Mouse (Mus musculus) hindbrain, embryonic 16.5 days (tissue): Measurements from ENCODE around the gene Gm6309. TPM values are rescaled to one million over a fixed set of nuclear protein-coding genes. Genes with fewer than 3 reads are reported as not detected.

Experiments used
- polyA plus RNA-seq: library from polyadenylated mRNA; unstranded; fragments of >200 nt; fragmentation: Nextera tagmentation; extraction: Ambion mirVana; gene quantifications from 2 replicates; pipeline ENCODE4 v1.2.1, GENCODE M21; 2015

Gm6309 gene
- polyA plus RNA-seq, 1 experiment from 2014 or later = not detected

Other genes with a start within 250 kb of the Gm6309 start
- gene Cyp3a25, start 161.1 kb downstream of the Gm6309 start, polyA plus RNA-seq = not detected in 2 replicates
- not detected in 2 replicates for gene Cyp3a59, start 91.5 kb downstream of the Gm6309 start, polyA plus RNA-seq
- gene Gm5565, start 10.2 kb downstream of the Gm6309 start, polyA plus RNA-seq = not detected in 2 replicates
- gene 1700001J03Rik, start 14.6 kb upstream of the Gm6309 start, polyA plus RNA-seq = 0.35 TPM in 1 of 2 replicates, not detected in the other
- 28.0 and 30.1 TPM in 2 replicates for gene Rnf6, start 50.8 kb upstream of the Gm6309 start, polyA plus RNA-seq
- 11.2 and 13.9 TPM in 2 replicates for gene Cdk8, start 60.5 kb upstream of the Gm6309 start, polyA plus RNA-seq
- gene Wasf3, start 214.3 kb upstream of the Gm6309 start, polyA plus RNA-seq = 19.3 and 23.4 TPM in 2 replicates